Mouse (Mus musculus) MEL (cell line): ENCODE measurements around the gene Cmss1. TPM values are rescaled to one million over a fixed set of nuclear protein-coding genes. Genes with fewer than 3 reads are reported as not detected.

Source experiments
- DNase-seq: peaks from one replicate; pipeline ENCODE4 v3.0.0; 2011; ENCODE audit warnings: low read depth, low spot score
- H3K27ac ChIP-seq: 2 replicates; pipeline ENCODE4 v1.5.1; 2012; ENCODE audit warnings: low read depth, mild to moderate bottlenecking, control low read depth, low read length, moderate library complexity; ENCODE audit not compliant: control insufficient read depth
- H3K27me3 ChIP-seq, 2 experiments: fragments of 150-350 bp in 1 of 2; sonication (generic) in 1 of 2; 2 replicates each; pipeline ENCODE4 v1.6.1; 2012; ENCODE audit warnings: low read length in 2 of 2, mild to moderate bottlenecking in 2 of 2, improper control_type of control experiment in 1 of 2, moderate library complexity in 1 of 2; ENCODE audit not compliant: insufficient read depth in 2 of 2, control insufficient read depth in 1 of 2
- H3K36me3 ChIP-seq, 2 experiments: 2 replicates each; pipeline ENCODE4 v1.6.1; 2012 to 2014; ENCODE audit warnings: low read length in 2 of 2, improper control_type of control experiment in 1 of 2, inconsistent platforms in 1 of 2, mild to moderate bottlenecking in 1 of 2; ENCODE audit not compliant: insufficient read depth in 2 of 2, control insufficient read depth in 1 of 2
- H3K4me1 ChIP-seq, 2 experiments: fragments of 150-350 bp in 1 of 2; sonication (generic) in 1 of 2; 2 replicates each; pipeline ENCODE4 v1.6.1; 2012; ENCODE audit warnings: low read length in 2 of 2, improper control_type of control experiment in 1 of 2, mild to moderate bottlenecking in 1 of 2; ENCODE audit not compliant: insufficient read depth in 2 of 2, control insufficient read depth in 1 of 2
- H3K4me3 ChIP-seq, 2 experiments: fragments of 150-350 bp in 1 of 2; sonication (generic) in 1 of 2; 2 replicates each; pipeline ENCODE4 v1.5.1; 2012; ENCODE audit warnings: low read depth in 2 of 2, low read length in 2 of 2, mild to moderate bottlenecking in 2 of 2, moderate library complexity in 2 of 2, control low read depth in 1 of 2, improper control_type of control experiment in 1 of 2; ENCODE audit not compliant: control insufficient read depth in 1 of 2, insufficient read depth in 1 of 2
- H3K79me2 ChIP-seq: 2 replicates; pipeline ENCODE4 v1.6.1; 2012; ENCODE audit warnings: mild to moderate bottlenecking, low read length, moderate library complexity; ENCODE audit not compliant: control insufficient read depth, poor library complexity, insufficient read depth
- H3K9ac ChIP-seq: 2 replicates; pipeline ENCODE4 v1.6.1; 2012; ENCODE audit warnings: low read depth, mild to moderate bottlenecking, control low read depth, low read length, moderate library complexity; ENCODE audit not compliant: control insufficient read depth, poor library complexity, severe bottlenecking
- H3K9me3 ChIP-seq: fragments of 150-350 bp; sonication (generic); replicated peaks from 2 replicates; pipeline ENCODE4 v1.6.1; 2012; ENCODE audit warnings: mild to moderate bottlenecking, low read length, improper control_type of control experiment, moderate library complexity; ENCODE audit not compliant: insufficient read depth
- CHD2 ChIP-seq: IDR thresholded peaks from 2 replicates; pipeline ENCODE4 v1.6.1; 2011; ENCODE audit warnings: low read length, improper control_type of control experiment
- CTCF ChIP-seq, 3 experiments: IDR thresholded peaks in 2 of 3; conservative IDR thresholded peaks in 1 of 3; 2 replicates each; pipeline ENCODE4 v1.5.1; 2011 to 2012; ENCODE audit warnings: low read length in 3 of 3, low read depth in 2 of 3, mild to moderate bottlenecking in 2 of 3, improper control_type of control experiment in 1 of 3, inconsistent platforms in 1 of 3, mixed read lengths in 1 of 3, moderate library complexity in 1 of 3; ENCODE audit not compliant: control insufficient read depth in 1 of 3, insufficient read depth in 1 of 3, poor library complexity in 1 of 3, severe bottlenecking in 1 of 3
- EP300 ChIP-seq, 2 experiments: IDR thresholded peaks; 2 replicates each; pipeline ENCODE4 v1.6.1; 2011; ENCODE audit warnings: improper control_type of control experiment in 2 of 2, low read length in 2 of 2, low read depth in 1 of 2, mild to moderate bottlenecking in 1 of 2
- GABPA ChIP-seq: IDR thresholded peaks from 2 replicates; pipeline ENCODE4 v1.6.1; 2012; ENCODE audit warnings: low read depth, mild to moderate bottlenecking, inconsistent platforms, low read length, improper control_type of control experiment, moderate library complexity
- GATA1 ChIP-seq: IDR thresholded peaks from 2 replicates; pipeline ENCODE4 v1.6.1; 2011; ENCODE audit warnings: low read depth, low read length, improper control_type of control experiment
- HCFC1 ChIP-seq: IDR thresholded peaks from 2 replicates; pipeline ENCODE4 v1.6.1; 2012; ENCODE audit warnings: low read depth, mild to moderate bottlenecking, inconsistent platforms, low read length, improper control_type of control experiment, moderate library complexity
- JUND ChIP-seq: IDR thresholded peaks from 2 replicates; pipeline ENCODE4 v1.6.1; 2011; ENCODE audit warnings: low read depth, mild to moderate bottlenecking, improper control_type of control experiment, low read length
- KAT2A ChIP-seq: conservative IDR thresholded peaks from 2 replicates; pipeline ENCODE4 v1.6.1; 2012; ENCODE audit warnings: low read depth, low read length, improper control_type of control experiment, inconsistent platforms
- MAFK ChIP-seq: IDR thresholded peaks from 2 replicates; pipeline ENCODE4 v1.6.1; 2011; ENCODE audit warnings: low read depth, mild to moderate bottlenecking, low read length, improper control_type of control experiment, borderline replicate concordance
- MAX ChIP-seq: IDR thresholded peaks from 2 replicates; pipeline ENCODE4 v1.6.1; 2011; ENCODE audit warnings: low read length, improper control_type of control experiment
- MAZ ChIP-seq: IDR thresholded peaks from 2 replicates; pipeline ENCODE4 v1.6.1; 2012; ENCODE audit warnings: low read depth, mild to moderate bottlenecking, inconsistent platforms, low read length, improper control_type of control experiment
- MEF2A ChIP-seq: IDR thresholded peaks from 2 replicates; pipeline ENCODE4 v1.6.1; 2014; ENCODE audit warnings: low read depth, mild to moderate bottlenecking, inconsistent platforms, low read length, improper control_type of control experiment; ENCODE audit not compliant: poor library complexity, insufficient replicate concordance, severe bottlenecking; ENCODE audit errors: extremely low read depth
- MYB ChIP-seq: IDR thresholded peaks from 2 replicates; pipeline ENCODE4 v1.6.1; 2011; ENCODE audit warnings: mild to moderate bottlenecking, low read depth, low read length, improper control_type of control experiment
- MYC ChIP-seq: IDR thresholded peaks from 2 replicates; pipeline ENCODE4 v1.6.1; 2011; ENCODE audit warnings: low read depth, mild to moderate bottlenecking, low read length, improper control_type of control experiment, moderate library complexity
- POLR2A ChIP-seq, 2 experiments: IDR thresholded peaks; 2 replicates each; pipeline ENCODE4 v1.6.1; 2011 to 2012; ENCODE audit warnings: low read length in 2 of 2, mild to moderate bottlenecking in 2 of 2, control low read depth in 1 of 2, improper control_type of control experiment in 1 of 2, low read depth in 1 of 2, moderate library complexity in 1 of 2; ENCODE audit not compliant: control insufficient read depth in 1 of 2, insufficient read depth in 1 of 2, poor library complexity in 1 of 2
- POLR2AphosphoS2 ChIP-seq: IDR thresholded peaks from 2 replicates; pipeline ENCODE4 v1.6.1; 2011; ENCODE audit warnings: low read length, improper control_type of control experiment
- POLR2AphosphoS5 ChIP-seq: IDR thresholded peaks from 2 replicates; pipeline ENCODE4 v1.6.1; 2012; ENCODE audit warnings: low read depth, borderline replicate concordance, mild to moderate bottlenecking, inconsistent platforms, low read length, moderate library complexity, mixed read lengths
- RAD21 ChIP-seq: IDR thresholded peaks from 2 replicates; pipeline ENCODE4 v1.6.1; 2011; ENCODE audit warnings: mild to moderate bottlenecking, low read depth, low read length, improper control_type of control experiment
- SIN3A ChIP-seq: IDR thresholded peaks from 2 replicates; pipeline ENCODE4 v1.6.1; 2012; ENCODE audit warnings: low read length, improper control_type of control experiment, inconsistent platforms
- SMC3 ChIP-seq: IDR thresholded peaks from 2 replicates; pipeline ENCODE4 v1.6.1; 2011; ENCODE audit warnings: low read depth, low read length, improper control_type of control experiment
- TAL1 ChIP-seq: IDR thresholded peaks from 2 replicates; pipeline ENCODE4 v1.6.1; 2012; ENCODE audit warnings: mild to moderate bottlenecking, inconsistent platforms, low read length, moderate library complexity, mixed read lengths
- TBP ChIP-seq: IDR thresholded peaks from 2 replicates; pipeline ENCODE4 v1.8.0; 2011; ENCODE audit warnings: low read depth, low read length, improper control_type of control experiment
- UBTF ChIP-seq: IDR thresholded peaks from 2 replicates; pipeline ENCODE4 v1.6.1; 2012; ENCODE audit warnings: low read depth, mild to moderate bottlenecking, inconsistent platforms, low read length, improper control_type of control experiment, moderate library complexity, borderline replicate concordance; ENCODE audit not compliant: insufficient read depth
- USF2 ChIP-seq, 2 experiments: IDR thresholded peaks; 2 replicates each; pipeline ENCODE4 v1.6.1; 2011 to 2012; ENCODE audit warnings: improper control_type of control experiment in 2 of 2, low read length in 2 of 2, borderline replicate concordance in 1 of 2, inconsistent platforms in 1 of 2, low read depth in 1 of 2, mild to moderate bottlenecking in 1 of 2; ENCODE audit not compliant: insufficient read depth in 1 of 2
- ZC3H11A ChIP-seq: IDR thresholded peaks from 2 replicates; pipeline ENCODE4 v1.6.1; 2012; ENCODE audit warnings: low read depth, mild to moderate bottlenecking, inconsistent platforms, low read length, improper control_type of control experiment
- ZNF384 ChIP-seq: IDR thresholded peaks from 2 replicates; pipeline ENCODE4 v1.6.1; 2012; ENCODE audit warnings: low read depth, mild to moderate bottlenecking, inconsistent platforms, low read length, improper control_type of control experiment
- polyA plus RNA-seq, 2 experiments: library from polyadenylated mRNA; stranded (reverse) in 1 of 2; unstranded in 1 of 2; fragments of >175 nt in 1 of 2; fragments of >200 nt in 1 of 2; gene quantifications; 2 replicates each; pipeline versions ENCODE4 v1.2.1 to v1.2.4; 2012; ENCODE audit warnings: low replicate concordance in 2 of 2, low read depth in 1 of 2; ENCODE audit not compliant: insufficient read length in 2 of 2, insufficient read depth in 1 of 2, missing spikeins in 1 of 2
- total RNA-seq: library from RNA; depleted of rRNA; stranded (reverse); fragments of 300-350 nt; gene quantifications from 2 replicates; pipeline ENCODE4 v1.2.3, GENCODE M21; 2012

Gene Cmss1
- total and polyA plus RNA-seq, 3 experiments = 80.9 to 94.7 TPM; not detected in 1

- TF ChIP-seq CHD2 (no peak), MAZ (no peak), GABPA (no peak), MYC (no peak), CTCF (IDR thresholded peaks at IDR 0.05 in 2 of 3, conservative IDR thresholded peaks at IDR 0.05 in 1 of 3; ENCODE audit: control insufficient read depth in 1 of 3, insufficient read depth in 1 of 3, low read depth in 2 of 3, low read length in 3 of 3, poor library complexity in 1 of 3, severe bottlenecking in 1 of 3) (no peak), SMC3 (no peak), ZNF384 (no peak), EP300 (IDR thresholded peaks at IDR 0.05; ENCODE audit: low read depth in 1 of 2, low read length in 2 of 2) (no peak), ZC3H11A (no peak), USF2 (IDR thresholded peaks at IDR 0.05; ENCODE audit: borderline replicate concordance in 1 of 2, insufficient read depth in 1 of 2, low read depth in 1 of 2, low read length in 2 of 2) (no peak), MYB (no peak), TAL1 (no peak), MEF2A (no peak)
- TF ChIP-seq, all 39 proteins: peak for 0
- H3K27ac ChIP-seq = no peak overlapping the region
- peaks cover 0 to 4% of the 10 kb centered on the region in 2 experiments; a peak in 2 of 4 replicates for H3K36me3 ChIP-seq
- no peak overlapping the region for H3K9ac ChIP-seq
- no peak for DNase-seq
- H3K9me3 ChIP-seq = no peaks in the 10 kb centered on the region
- no peaks in the 10 kb centered on the region for H3K79me2 ChIP-seq
- no peaks in the 10 kb centered on the region; a peak in 1 of 4 replicates for H3K4me1 ChIP-seq
- H3K4me3 ChIP-seq = no peak overlapping the region
- no peaks in the 10 kb centered on the region for H3K27me3 ChIP-seq
Observed at GRCm38 (mm10) chr16:57445096-57446094, 161.3 kb downstream of the Cmss1 start.

DNA sequence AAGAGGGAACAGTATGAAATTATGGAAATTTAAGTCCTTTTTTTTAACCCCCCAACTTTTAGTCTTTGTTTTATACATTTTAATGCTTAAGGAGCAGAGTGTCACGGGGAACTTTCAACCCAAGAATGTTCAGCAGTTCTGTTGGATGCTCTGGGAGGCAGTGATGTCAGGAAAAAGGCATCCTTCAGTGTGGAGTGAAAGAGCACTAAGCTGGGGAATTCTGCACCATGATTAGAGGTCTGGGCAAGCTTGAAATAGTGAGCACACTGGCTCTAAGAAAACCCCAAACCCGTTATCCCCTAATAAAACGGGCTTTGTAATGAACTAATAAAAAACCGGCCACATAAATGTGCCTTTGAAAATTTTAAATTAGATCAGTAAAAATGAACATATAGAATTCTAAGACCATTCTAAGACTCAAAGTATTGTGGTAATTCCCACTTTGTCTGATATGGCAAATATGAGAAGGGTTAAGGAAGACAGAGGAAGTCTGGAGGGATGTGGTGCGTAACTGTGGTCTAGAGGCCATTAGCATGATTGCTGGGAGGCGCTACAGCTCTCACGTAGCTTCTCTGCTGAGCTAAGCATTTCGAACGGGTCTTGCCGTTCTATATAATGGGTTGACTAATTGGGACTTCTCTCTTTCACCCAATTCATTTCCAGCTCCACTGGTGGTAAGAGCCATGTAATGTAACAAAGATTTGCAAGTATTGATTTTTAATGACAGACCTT is 165.8 kb downstream of the Cmss1 start:
- Histone ChIP-seq H3K9me3 (no peaks in the 10 kb centered on the region), H3K9ac (no peak overlapping the region), H3K36me3 (peaks cover 0 to 4% of the 10 kb centered on the region in 2 experiments; a peak in 2 of 4 replicates), H3K79me2 (no peaks in the 10 kb centered on the region), H3K27me3 (no peaks in the 10 kb centered on the region), H3K4me1 (no peaks in the 10 kb centered on the region; a peak in 1 of 4 replicates), H3K4me3 (no peak overlapping the region), H3K27ac (no peak overlapping the region)
- no peak for TF ChIP-seq HCFC1
- TF ChIP-seq ZC3H11A = no peak
- no peak for TF ChIP-seq MAX
- TF ChIP-seq KAT2A = no peak
- TF ChIP-seq TAL1 = no peak
- no peak for TF ChIP-seq SIN3A
- TF ChIP-seq TBP = no peak
- TF ChIP-seq CHD2 = no peak
- TF ChIP-seq POLR2A (IDR thresholded peaks at IDR 0.05; ENCODE audit: control insufficient read depth in 1 of 2, insufficient read depth in 1 of 2, low read depth in 1 of 2, low read length in 2 of 2, poor library complexity in 1 of 2) = no peak
- no peak for TF ChIP-seq RAD21
- TF ChIP-seq GATA1 = no peak
- no peak for TF ChIP-seq POLR2AphosphoS5
- TF ChIP-seq MEF2A = no peak
- TF ChIP-seq MYC = no peak
- TF ChIP-seq UBTF = no peak
- no peak for TF ChIP-seq MAFK
- no peak for TF ChIP-seq POLR2AphosphoS2
- no peak for TF ChIP-seq JUND
- no peak for TF ChIP-seq MAZ
- DNase-seq = no peak
